Comparison of ENCODE assay signal across 8 mouse cellular contexts in the genomic region with DNA sequence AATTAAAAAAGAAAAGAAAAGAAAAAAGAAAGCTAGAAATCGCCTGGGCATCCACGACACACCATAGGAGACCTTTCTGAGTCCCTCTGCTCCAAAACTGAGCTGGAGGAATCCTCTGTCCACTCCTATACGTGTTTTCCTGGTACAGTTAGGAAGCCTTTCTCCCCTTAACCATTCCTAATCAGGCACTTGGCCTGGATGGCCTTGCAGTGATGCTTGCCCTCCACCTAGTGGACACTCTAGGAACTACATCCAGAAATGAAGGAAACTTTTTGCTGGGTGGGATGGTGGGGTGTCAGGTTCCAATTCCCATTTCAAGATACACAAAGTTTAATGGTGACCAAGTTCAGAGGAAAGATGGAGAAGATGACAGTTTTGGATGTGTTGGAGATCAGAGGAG. TPM values are rescaled to one million over a fixed set of nuclear protein-coding genes. Genes with fewer than 3 reads are reported as not detected.
DNase-seq lines count a peak whose midpoint lies in the region; ATAC-seq lines count a peak whose summit lies in the region.

No protein-coding gene starts in this region.

- peak; percentile 43; the same call in 1 of the 2 replicates for ATAC-seq in embryonic facial prominence, embryonic 15.5 days (ENCODE audit: insufficient number of reproducible peaks, low FRiP score, low TSS enrichment, low read depth)
- peak; percentile 48; the same call in 1 of the 2 replicates for ATAC-seq in limb, embryonic 15.5 days (ENCODE audit: insufficient number of reproducible peaks, low FRiP score, low TSS enrichment, low read depth)
- ATAC-seq in neutrophil, adult 5-6 weeks (ENCODE audit: extremely low read depth, insufficient number of reproducible peaks, low FRiP score, poor library complexity, severe bottlenecking): peak; percentile 67; the same call in 1 of the 2 replicates

- H3K9ac ChIP-seq in embryonic facial prominence, embryonic 15.5 days: no peak overlapping the region
- H3K9ac ChIP-seq in limb, embryonic 15.5 days: no peak overlapping the region

- H3K36me3 ChIP-seq in embryonic facial prominence, embryonic 15.5 days: no peaks in the 10 kb centered on the region
- H3K36me3 ChIP-seq in limb, embryonic 15.5 days: no peaks in the 10 kb centered on the region

- no peak overlapping the region for H3K27ac ChIP-seq in embryonic facial prominence, embryonic 15.5 days (replicated peaks)
- H3K27ac ChIP-seq in limb, embryonic 15.5 days: no peak overlapping the region

- H3K27me3 ChIP-seq in embryonic facial prominence, embryonic 15.5 days: peaks cover 7% of the 10 kb centered on the region; the same call in 1 of the 2 replicates
- peaks cover 10% of the 10 kb centered on the region for H3K27me3 ChIP-seq in limb, embryonic 15.5 days

- H3K9me3 ChIP-seq in embryonic facial prominence, embryonic 15.5 days (replicated peaks): no peaks in the 10 kb centered on the region
- H3K9me3 ChIP-seq in limb, embryonic 15.5 days: no peaks in the 10 kb centered on the region

- 3% methylated on average over 3 of the region's 3 CpGs for WGBS in embryonic facial prominence, embryonic 15.5 days
- 9% methylated on average over 3 of the region's 3 CpGs for WGBS in limb, embryonic 15.5 days

- H3K4me2 ChIP-seq in embryonic facial prominence, embryonic 15.5 days (replicated peaks): no peak overlapping the region
- H3K4me2 ChIP-seq in limb, embryonic 15.5 days: no peak overlapping the region

- peak; percentile 73 to 83 for DNase-seq in right cerebral cortex, postnatal 10 days (ENCODE audit: low spot score in 2 of 2)
- no peak for DNase-seq in right cerebral cortex, postnatal 36 days (ENCODE audit: low spot score in 2 of 2)
- peak; percentile 64 to 76 for DNase-seq in adrenal gland, postnatal 36 days
- peak; percentile 94 for DNase-seq in hindlimb bud, embryonic 11.5 days (ENCODE audit: extremely low spot score, low read depth, low spot score)
- DNase-seq in thymus, postnatal 4 days: peak; percentile 77

- no peak overlapping the region for H3K4me3 ChIP-seq in embryonic facial prominence, embryonic 15.5 days (replicated peaks)
- no peak overlapping the region for H3K4me3 ChIP-seq in limb, embryonic 15.5 days

- H3K4me1 ChIP-seq in embryonic facial prominence, embryonic 15.5 days: peaks cover 20% of the 10 kb centered on the region
- peaks cover 15% of the 10 kb centered on the region for H3K4me1 ChIP-seq in limb, embryonic 15.5 days

RNA-seq across cellular contexts. Expression of a gene that starts 5.8 kb away (rescaled TPM):
- total RNA-seq in adrenal gland, postnatal 36 days (2021): 10 to 100 TPM; 63.7 to 74.1 TPM
- 13.2 and 13.9 TPM in 2 replicates for polyA plus RNA-seq in embryonic facial prominence, embryonic 15.5 days (2015; fragmentation: Nextera tagmentation; extraction: Ambion mirVana)
- polyA plus RNA-seq in limb, embryonic 15.5 days (2015; fragmentation: Nextera tagmentation; extraction: Ambion mirVana): 10.7 and 13.2 TPM in 2 replicates
- 9.1 and 13.5 TPM in 2 replicates for total RNA-seq in neutrophil, adult 5-6 weeks (2017)

RNA-seq across cellular contexts. Expression of a gene that starts 31.3 kb away (rescaled TPM):
- under 1 TPM; 0.30 to 0.40 TPM for total RNA-seq in adrenal gland, postnatal 36 days (2021)
- 0.55 and 0.65 TPM in 2 replicates for polyA plus RNA-seq in embryonic facial prominence, embryonic 15.5 days (2015; fragmentation: Nextera tagmentation; extraction: Ambion mirVana)
- polyA plus RNA-seq in limb, embryonic 15.5 days (2015; fragmentation: Nextera tagmentation; extraction: Ambion mirVana): 0.36 and 0.41 TPM in 2 replicates
- 301 and 321 TPM in 2 replicates for total RNA-seq in neutrophil, adult 5-6 weeks (2017)

Comparison
In these comparisons a context has a peak if more than half of its experiments do, and no peak if none do; other contexts are left out.
1. DNase-seq: peak in right cerebral cortex, postnatal 10 days (2 of 2), adrenal gland, postnatal 36 days (2 of 2), hindlimb bud, embryonic 11.5 days (single experiment) and thymus, postnatal 4 days (single experiment); none in right cerebral cortex, postnatal 36 days (0 of 2).
2. RNA of a gene that starts 31.3 kb away (total RNA-seq): 301 to 321 TPM in neutrophil, adult 5-6 weeks; 0.30 to 0.40 TPM in adrenal gland, postnatal 36 days; every median in the first group is over 100 times any median in the second.
3. Peak in every context shown above with its lines, with median percentiles within 50 percentile points of each other: ATAC-seq.